Mouse (Mus musculus): Measurements from ENCODE around the gene Tm4sf4. TPM values are rescaled to one million over a fixed set of nuclear protein-coding genes. Genes with fewer than 3 reads are reported as not detected.
A peak's percentile ranks its signal among the peaks of the same experiment; 100 is the strongest.

Gene Tm4sf4
- polyA plus RNA-seq, 1 experiment from 2014 or later, result 0.32 TPM

DNA sequence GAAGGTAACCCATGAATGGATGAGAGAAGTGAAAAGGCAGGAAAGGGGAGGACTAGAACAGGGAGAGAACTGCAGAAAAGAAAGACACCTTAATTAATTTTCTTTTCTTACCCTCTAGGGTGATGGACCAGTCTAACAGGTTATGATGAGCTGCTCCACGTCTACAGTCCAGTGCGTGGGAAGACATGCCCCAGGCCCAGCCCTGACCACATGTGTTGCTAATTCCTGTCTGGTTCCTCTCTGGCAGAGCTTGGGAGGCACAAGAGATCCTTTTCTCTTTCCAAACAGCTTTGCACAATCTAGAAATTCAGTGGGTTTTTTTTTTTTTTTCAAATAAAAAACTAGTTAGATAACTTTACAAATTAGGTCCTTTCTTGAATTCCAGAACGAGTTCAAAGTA lies 15.8 kb downstream of the Tm4sf4 start:
- Histone ChIP-seq H3K27me3 (no peaks in the 10 kb centered on the region), H3K4me1 (replicated peaks) (no peaks in the 10 kb centered on the region), H3K4me3 (no peak overlapping the region), H3K4me2 (no peak overlapping the region), H3K9me3 (no peaks in the 10 kb centered on the region), H3K9ac (no peak overlapping the region), H3K36me3 (no peaks in the 10 kb centered on the region), H3K27ac (no peak overlapping the region)
- WGBS, result 76% methylated on average over 3 of the region's 3 CpGs
- no peak for ATAC-seq (ENCODE audit: low FRiP score)

DNA sequence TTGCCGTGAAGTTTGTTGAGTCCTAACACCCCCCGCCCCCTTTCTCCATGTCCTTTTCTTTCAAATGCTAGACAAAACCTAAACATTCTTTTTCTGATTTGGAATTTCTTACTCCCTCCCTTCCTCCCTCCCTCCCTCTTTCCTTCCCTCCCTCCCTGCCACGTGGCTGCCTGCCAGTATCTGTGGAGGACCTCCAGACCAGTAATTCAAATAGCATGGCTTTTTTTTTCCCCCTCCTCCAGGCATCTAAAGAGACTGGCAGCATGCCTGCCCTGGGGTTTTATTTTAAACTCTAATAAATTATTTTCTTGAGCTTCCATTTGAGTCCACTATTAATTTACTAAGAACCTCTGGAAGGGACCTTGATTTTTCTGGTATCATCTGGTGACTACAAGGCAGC lies 20.6 kb downstream of the Tm4sf4 start:
- Histone ChIP-seq H3K4me2 (no peak overlapping the region), H3K36me3 (no peaks in the 10 kb centered on the region), H3K9me3 (no peaks in the 10 kb centered on the region), H3K27ac (no peak overlapping the region), H3K4me1 (replicated peaks) (no peaks in the 10 kb centered on the region), H3K9ac (no peak overlapping the region), H3K27me3 (no peaks in the 10 kb centered on the region), H3K4me3 (no peak overlapping the region)
- 56% methylated on average over 3 of the region's 3 CpGs for WGBS
- ATAC-seq (ENCODE audit: low FRiP score), result no peak

DNA sequence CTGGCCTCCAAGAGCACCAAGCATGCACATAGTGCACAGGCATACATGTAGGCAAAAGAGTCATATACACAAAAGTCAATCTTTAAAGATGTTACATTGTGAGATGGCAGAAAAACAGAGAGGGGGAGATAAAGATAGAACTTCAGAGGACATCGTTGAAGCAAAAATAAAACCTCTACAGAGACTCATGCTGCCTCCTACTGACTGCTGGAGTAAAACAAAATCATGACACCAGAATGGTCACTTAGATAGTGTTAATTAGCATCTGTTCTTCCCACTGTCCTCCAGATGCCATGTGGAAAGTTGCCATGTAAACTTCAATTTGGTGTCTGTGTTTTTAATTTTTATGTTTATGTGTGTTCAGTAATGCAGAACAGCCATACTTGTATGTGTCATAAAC lies 22.8 kb downstream of the Tm4sf4 start:
- no peak overlapping the region for H3K27ac ChIP-seq
- ATAC-seq (ENCODE audit: low FRiP score), result no peak
- H3K9ac ChIP-seq, result no peak overlapping the region
- H3K9me3 ChIP-seq, result no peaks in the 10 kb centered on the region
- H3K36me3 ChIP-seq, result no peaks in the 10 kb centered on the region
- H3K4me2 ChIP-seq, result no peak overlapping the region
- WGBS, result 55% methylated on average over 1 of the region's 1 CpGs
- no peak overlapping the region for H3K4me3 ChIP-seq
- H3K27me3 ChIP-seq, result no peaks in the 10 kb centered on the region
- no peaks in the 10 kb centered on the region for H3K4me1 ChIP-seq (replicated peaks)

DNA sequence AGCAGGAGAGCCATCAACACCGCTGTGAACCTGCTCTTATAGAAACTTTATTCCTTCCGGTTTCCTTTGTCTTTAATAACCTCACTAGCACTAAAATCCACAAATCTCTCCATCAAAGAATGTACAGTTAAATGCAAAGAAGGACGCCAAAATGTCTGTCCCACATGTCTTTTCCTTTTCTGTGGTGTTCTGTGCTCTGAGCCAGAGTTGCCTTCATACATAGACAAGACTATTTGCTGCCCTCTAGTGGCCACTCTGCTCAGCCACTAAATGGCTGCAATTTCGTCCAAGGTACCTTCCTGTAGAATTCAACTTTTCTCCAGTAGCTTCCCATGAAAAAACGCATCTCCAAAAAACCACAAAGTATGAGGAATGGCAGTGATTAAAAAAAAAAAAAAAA lies 23.3 kb downstream of the Tm4sf4 start:
- no peaks in the 10 kb centered on the region for H3K27me3 ChIP-seq
- H3K9ac ChIP-seq, result no peak overlapping the region
- 36% methylated on average over 5 of the region's 5 CpGs for WGBS
- peak; percentile 72; the same call in 1 of the 2 replicates for ATAC-seq (ENCODE audit: low FRiP score)
- H3K4me1 ChIP-seq (replicated peaks), result no peaks in the 10 kb centered on the region
- H3K9me3 ChIP-seq, result no peaks in the 10 kb centered on the region
- H3K27ac ChIP-seq, result no peak overlapping the region
- no peak overlapping the region for H3K4me2 ChIP-seq
- no peak overlapping the region for H3K4me3 ChIP-seq
- no peaks in the 10 kb centered on the region for H3K36me3 ChIP-seq

DNA sequence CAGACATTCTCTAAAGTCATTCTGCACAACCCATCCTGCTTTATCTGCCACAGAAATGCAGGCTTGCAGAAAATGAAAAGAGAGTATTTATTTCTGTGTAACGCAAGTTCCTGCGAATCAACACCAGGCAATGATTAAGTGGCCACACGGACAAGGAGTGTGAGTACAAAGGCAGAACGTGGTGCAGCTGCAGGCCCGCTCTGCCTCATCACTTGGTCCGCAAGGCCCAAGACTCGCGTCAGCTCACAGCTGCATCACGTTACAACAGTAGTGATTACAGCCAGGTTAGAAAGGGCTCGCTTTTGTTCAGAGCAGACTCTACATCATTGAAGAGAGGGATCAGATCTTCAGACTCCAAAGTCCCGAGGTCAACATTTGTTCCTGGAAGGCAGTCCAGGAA lies 33.5 kb downstream of the Tm4sf4 start:
- no peak overlapping the region for H3K9ac ChIP-seq
- H3K9me3 ChIP-seq, result no peaks in the 10 kb centered on the region
- no peak overlapping the region for H3K4me3 ChIP-seq
- 63% methylated on average over 11 of the region's 11 CpGs for WGBS
- H3K4me2 ChIP-seq, result no peak overlapping the region
- ATAC-seq (ENCODE audit: low FRiP score), result no peak
- no peaks in the 10 kb centered on the region for H3K27me3 ChIP-seq
- no peak overlapping the region for H3K27ac ChIP-seq
- H3K36me3 ChIP-seq, result no peaks in the 10 kb centered on the region
- H3K4me1 ChIP-seq (replicated peaks), result no peaks in the 10 kb centered on the region

DNA sequence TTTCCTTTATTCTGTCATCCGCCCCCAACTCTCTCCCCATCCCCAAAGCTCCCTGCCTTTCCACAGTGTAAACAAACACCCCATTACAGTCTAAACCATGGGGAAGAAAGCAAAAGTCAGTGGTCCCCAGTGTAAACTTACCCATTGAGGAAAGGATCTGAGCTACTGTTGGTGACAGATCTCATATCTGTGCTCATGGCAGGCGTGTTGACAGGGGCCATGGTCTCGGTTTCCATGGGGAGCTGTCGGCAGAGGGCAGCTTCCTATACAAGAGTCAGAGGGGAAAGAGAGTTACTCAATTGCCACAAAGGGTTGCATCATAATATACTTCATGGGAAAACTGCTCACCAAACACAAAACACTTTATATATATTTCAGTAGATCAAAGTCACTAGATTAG lies 38.2 kb downstream of the Tm4sf4 start:
- no peak overlapping the region for H3K4me3 ChIP-seq
- H3K27me3 ChIP-seq, result no peaks in the 10 kb centered on the region
- no peaks in the 10 kb centered on the region for H3K36me3 ChIP-seq
- H3K9ac ChIP-seq, result no peak overlapping the region
- 86% methylated on average over 4 of the region's 4 CpGs for WGBS
- no peak overlapping the region for H3K4me2 ChIP-seq
- no peaks in the 10 kb centered on the region for H3K9me3 ChIP-seq
- no peaks in the 10 kb centered on the region for H3K4me1 ChIP-seq (replicated peaks)
- no peak overlapping the region for H3K27ac ChIP-seq
- no peak for ATAC-seq (ENCODE audit: low FRiP score)

DNA sequence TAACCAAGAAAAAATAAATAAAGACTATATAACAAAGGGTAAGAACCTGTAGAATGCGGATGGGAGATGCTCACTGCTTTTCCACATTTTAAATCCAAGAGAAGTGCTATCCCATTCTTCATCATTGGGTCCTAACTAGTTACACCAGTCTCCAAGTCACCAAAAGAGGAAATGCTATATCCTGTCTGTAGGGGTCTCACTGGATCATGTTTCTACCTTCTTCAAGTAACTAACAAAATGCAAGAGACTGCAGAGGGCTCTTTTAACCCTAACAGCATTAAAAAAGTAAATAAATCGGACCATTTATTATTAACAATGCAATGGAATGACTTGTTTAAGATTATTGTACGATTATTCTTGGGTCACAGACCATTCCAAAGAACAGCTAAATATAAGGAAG lies 41.2 kb downstream of the Tm4sf4 start:
- no peaks in the 10 kb centered on the region for H3K9me3 ChIP-seq
- no peak overlapping the region for H3K27ac ChIP-seq
- H3K4me1 ChIP-seq (replicated peaks), result peaks cover 12% of the 10 kb centered on the region
- no peak overlapping the region for H3K9ac ChIP-seq
- no peak overlapping the region for H3K4me2 ChIP-seq
- WGBS, result 74% methylated on average over 3 of the region's 3 CpGs
- no peak for ATAC-seq (ENCODE audit: low FRiP score)
- no peaks in the 10 kb centered on the region for H3K36me3 ChIP-seq
- no peaks in the 10 kb centered on the region for H3K27me3 ChIP-seq
- H3K4me3 ChIP-seq, result no peak overlapping the region

DNA sequence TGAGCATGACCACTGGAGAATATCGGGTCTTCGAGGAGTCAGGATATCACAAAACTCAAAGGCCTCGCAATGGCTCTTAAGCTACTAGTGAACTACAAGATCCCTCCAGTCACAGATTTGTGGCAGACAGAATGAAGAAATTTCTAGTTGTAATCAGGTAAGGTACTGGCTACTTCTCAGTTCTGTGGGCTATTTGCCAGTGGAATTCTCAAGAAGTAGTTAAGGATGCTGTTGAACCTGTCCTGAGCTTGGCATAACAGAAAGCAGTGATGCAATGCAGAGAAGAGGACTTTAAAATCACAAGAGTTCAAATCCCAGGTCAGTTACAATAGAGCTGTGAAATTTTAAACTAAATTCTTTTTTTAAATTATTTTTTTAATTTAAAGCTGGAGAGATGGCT lies 44.2 kb downstream of the Tm4sf4 start:
- Histone ChIP-seq H3K27ac (no peak overlapping the region), H3K4me2 (no peak overlapping the region), H3K4me3 (no peak overlapping the region), H3K9ac (no peak overlapping the region), H3K36me3 (no peaks in the 10 kb centered on the region), H3K4me1 (replicated peaks) (peaks cover 25% of the 10 kb centered on the region), H3K9me3 (no peaks in the 10 kb centered on the region), H3K27me3 (no peaks in the 10 kb centered on the region)
- no peak for ATAC-seq (ENCODE audit: low FRiP score)
- 96% methylated on average over 3 of the region's 3 CpGs for WGBS

DNA sequence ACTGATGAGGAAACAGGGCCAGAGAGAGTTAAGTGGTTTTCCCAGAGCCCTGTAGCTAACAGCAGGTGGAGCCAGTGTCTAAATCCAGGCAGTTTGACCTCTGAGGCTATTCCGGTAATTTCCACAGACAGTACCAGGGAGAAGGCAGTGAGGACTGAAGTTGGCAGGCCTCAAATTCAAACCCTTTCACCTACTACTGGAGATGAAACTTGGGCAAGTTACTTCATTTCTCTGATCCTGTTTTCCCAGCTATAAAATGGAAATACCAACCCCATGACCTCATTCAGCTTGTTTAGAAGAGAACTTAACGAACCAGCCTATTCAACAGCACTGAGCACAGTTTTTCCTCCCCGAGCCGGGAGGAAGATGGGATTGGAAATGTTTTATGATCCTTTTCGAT lies 45.2 kb downstream of the Tm4sf4 start:
- peak overlapping the region; percentile 66 for H3K27ac ChIP-seq
- WGBS, result 27% methylated on average over 5 of the region's 5 CpGs

DNA sequence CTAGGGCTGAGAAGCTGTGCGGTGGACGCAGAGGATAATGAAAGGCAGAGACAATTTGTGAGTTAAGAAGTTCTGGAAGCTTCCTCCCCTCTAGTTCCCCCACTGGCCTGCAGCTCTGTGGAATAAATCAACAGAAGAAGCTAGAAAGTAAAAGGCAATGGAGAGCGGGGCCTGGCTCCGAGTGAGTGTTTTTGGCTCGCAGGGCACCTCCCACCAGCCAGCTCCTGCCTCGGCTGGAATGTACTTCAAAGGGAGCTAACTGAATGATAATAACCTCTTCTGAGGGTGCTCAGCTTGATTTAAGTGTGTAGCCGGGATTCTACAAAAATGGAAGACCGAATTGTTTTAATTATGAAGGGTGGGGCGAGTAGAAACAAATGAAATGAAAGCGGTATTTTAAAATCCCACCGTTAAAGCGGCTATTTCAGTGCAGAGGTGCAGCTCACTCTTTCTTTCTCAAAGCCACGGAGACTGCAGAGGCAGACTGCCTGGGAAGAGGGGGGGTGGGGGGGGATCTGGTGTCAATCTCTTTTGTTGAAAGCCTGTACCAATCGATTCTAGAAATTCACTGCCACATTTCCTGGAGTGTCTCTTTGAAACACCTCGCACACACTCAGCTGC lies 46.0 kb downstream of the Tm4sf4 start:
- peak overlapping the region; percentile 29 for H3K4me3 ChIP-seq
- H3K9me3 ChIP-seq, result no peaks in the 10 kb centered on the region
- peak overlapping the region; percentile 66 for H3K27ac ChIP-seq
- H3K4me1 ChIP-seq (replicated peaks), result peaks cover 25% of the 10 kb centered on the region
- H3K27me3 ChIP-seq, result no peaks in the 10 kb centered on the region
- peak overlapping the region; percentile 50 for H3K4me2 ChIP-seq
- 2% methylated on average over 15 of the region's 15 CpGs for WGBS
- no peaks in the 10 kb centered on the region for H3K36me3 ChIP-seq
- peak overlapping the region; percentile 60; the same call in 1 of the 2 replicates for H3K9ac ChIP-seq
- peak; percentile 67; the same call in 1 of the 2 replicates for ATAC-seq (ENCODE audit: low FRiP score)

More for the DNA sequence above, 45.2 kb downstream of the Tm4sf4 start:
- ATAC-seq (ENCODE audit: low FRiP score), result no peak
- H3K4me1 ChIP-seq (replicated peaks), result peaks cover 25% of the 10 kb centered on the region
- no peaks in the 10 kb centered on the region for H3K36me3 ChIP-seq
- H3K9me3 ChIP-seq, result no peaks in the 10 kb centered on the region
- no peaks in the 10 kb centered on the region for H3K27me3 ChIP-seq
- no peak overlapping the region for H3K9ac ChIP-seq
- H3K4me3 ChIP-seq, result no peak overlapping the region
- 0 out of 2 replicates have a peak overlapping the region, but pooled peaks have one; percentile 50 for H3K4me2 ChIP-seq

DNA sequence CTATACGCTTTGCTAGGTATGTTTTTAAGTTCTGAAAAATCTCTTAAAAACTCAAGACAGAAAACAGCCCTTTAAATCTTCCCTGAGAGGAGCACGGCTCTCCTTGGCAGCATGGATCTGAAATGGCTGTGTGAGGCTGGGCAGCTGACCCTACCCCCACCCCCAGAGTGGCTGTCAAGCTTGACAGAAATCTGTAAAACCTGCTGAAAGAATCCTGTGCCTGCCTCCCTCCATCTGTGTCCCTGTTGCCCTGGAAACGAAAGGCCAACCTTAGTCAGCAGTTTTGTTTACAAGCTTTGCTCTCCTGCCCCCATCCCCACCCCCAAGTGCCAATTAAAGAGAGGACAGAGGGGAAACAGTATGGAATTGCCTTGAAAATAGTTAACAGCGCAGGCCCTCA lies 47.3 kb downstream of the Tm4sf4 start:
- Histone ChIP-seq H3K4me1 (replicated peaks) (peaks cover 25% of the 10 kb centered on the region), H3K9me3 (no peaks in the 10 kb centered on the region), H3K36me3 (no peaks in the 10 kb centered on the region), H3K4me3 (no peak overlapping the region), H3K27me3 (no peaks in the 10 kb centered on the region), H3K4me2 (no peak overlapping the region), H3K9ac (0 out of 2 replicates have a peak overlapping the region, but pooled peaks have one; percentile 13), H3K27ac (no peak overlapping the region)
- peak; percentile 76 for ATAC-seq (ENCODE audit: low FRiP score)
- WGBS, result 28% methylated on average over 4 of the region's 4 CpGs

DNA sequence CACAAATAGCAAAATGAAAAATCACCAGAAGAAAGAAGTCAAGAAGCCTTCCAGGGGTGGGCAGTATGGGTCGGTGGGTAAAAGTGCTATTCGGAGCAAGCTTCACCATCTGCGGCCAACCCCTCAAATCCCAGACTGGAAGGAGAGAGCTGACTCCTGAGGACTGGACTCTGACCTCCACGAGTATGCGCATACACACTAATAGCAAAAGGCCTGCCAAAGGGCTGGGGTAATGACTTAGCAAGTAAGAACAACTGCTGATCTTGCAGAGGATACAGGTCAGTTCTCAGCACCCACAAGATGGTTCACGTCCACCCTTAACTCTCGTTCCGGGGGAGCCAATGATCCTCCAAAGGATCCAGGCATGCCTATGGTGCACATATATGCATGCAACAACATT lies 49.3 kb downstream of the Tm4sf4 start:
- no peak for ATAC-seq (ENCODE audit: low FRiP score)
- H3K9ac ChIP-seq, result no peak overlapping the region
- no peaks in the 10 kb centered on the region for H3K9me3 ChIP-seq

DNA sequence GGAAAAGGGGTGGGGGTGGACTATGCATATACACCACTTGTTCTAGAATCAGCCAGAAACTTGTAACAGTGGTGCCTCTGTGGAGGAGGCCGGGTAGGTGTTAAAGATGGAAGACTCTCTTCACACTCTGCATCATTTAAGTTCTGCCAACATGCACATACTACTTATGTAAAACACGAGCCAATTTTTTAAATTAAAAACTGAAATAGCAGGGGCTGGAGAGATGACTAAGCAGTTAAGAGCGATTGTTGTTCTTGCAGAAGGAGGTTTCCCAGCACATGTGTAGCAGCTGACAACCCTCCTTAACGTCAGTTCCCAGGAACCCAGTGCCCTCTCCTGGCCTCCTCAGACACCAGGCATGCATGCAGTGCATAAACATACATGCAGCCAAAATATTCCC lies 55.5 kb downstream of the Tm4sf4 start:
- Histone ChIP-seq H3K9ac (no peak overlapping the region), H3K4me1 (replicated peaks) (no peaks in the 10 kb centered on the region), H3K4me2 (no peak overlapping the region), H3K9me3 (no peaks in the 10 kb centered on the region), H3K27ac (no peak overlapping the region), H3K36me3 (no peaks in the 10 kb centered on the region), H3K27me3 (no peaks in the 10 kb centered on the region), H3K4me3 (no peak overlapping the region)
- ATAC-seq (ENCODE audit: low FRiP score), result no peak
- 82% methylated on average over 4 of the region's 4 CpGs for WGBS

More for the DNA sequence above, 49.3 kb downstream of the Tm4sf4 start:
- H3K36me3 ChIP-seq, result no peaks in the 10 kb centered on the region
- H3K27me3 ChIP-seq, result no peaks in the 10 kb centered on the region
- H3K4me3 ChIP-seq, result no peak overlapping the region
- 88% methylated on average over 8 of the region's 8 CpGs for WGBS
- H3K27ac ChIP-seq, result no peak overlapping the region
- H3K4me1 ChIP-seq (replicated peaks), result peaks cover 25% of the 10 kb centered on the region
- no peak overlapping the region for H3K4me2 ChIP-seq
